Mouse (Mus musculus): Measurements from ENCODE around the gene Plcd1. TPM values are rescaled to one million over a fixed set of nuclear protein-coding genes. Genes with fewer than 3 reads are reported as not detected.

Plcd1 gene
- polyA plus RNA-seq, 1 experiment from 2014 or later: 35.6 TPM

- H3K4me1 ChIP-seq: peaks cover 18% of the 10 kb centered on the region
- H3K4me3 ChIP-seq: no peak overlapping the region
- H3K27ac ChIP-seq: no peak overlapping the region
- peaks cover 9% of the 10 kb centered on the region for H3K27me3 ChIP-seq
- no peak overlapping the region for H3K9ac ChIP-seq
- no peak overlapping the region for H3K4me2 ChIP-seq (replicated peaks)
- ATAC-seq (ENCODE audit: low FRiP score): no peak
- WGBS: 88% methylated on average over 4 of the region's 4 CpGs
- H3K36me3 ChIP-seq: no peaks in the 10 kb centered on the region
- H3K9me3 ChIP-seq (replicated peaks): no peaks in the 10 kb centered on the region
Measured at GRCm38 (mm10) chr9:119107566-119107965, 14.3 kb upstream of the Plcd1 start.

- Histone ChIP-seq H3K27ac (no peak overlapping the region), H3K9ac (peak overlapping the region; percentile 28), H3K36me3 (no peaks in the 10 kb centered on the region), H3K4me1 (peaks cover 9% of the 10 kb centered on the region), H3K4me2 (replicated peaks) (peak overlapping the region; percentile 60), H3K9me3 (replicated peaks) (no peaks in the 10 kb centered on the region), H3K4me3 (peak overlapping the region; percentile 52), H3K27me3 (peaks cover 9% of the 10 kb centered on the region)
- no peak for ATAC-seq (ENCODE audit: low FRiP score)
- 3% methylated on average over 19 of the region's 19 CpGs for WGBS
Measured at GRCm38 (mm10) chr9:119102783-119103113, 9.4 kb upstream of the Plcd1 start.

GRCm38 (mm10) chr9:119101992-119102782 is 8.9 kb upstream of the Plcd1 start, which contains the start of gene Dlec1:
TSS of gene Dlec1 (plus strand) at chr9:119102478.
- 3% methylated on average over 44 of the region's 44 CpGs for WGBS
- H3K27ac ChIP-seq: no peak within 1 kb of the TSS

GRCm38 (mm10) chr9:119100177-119100898 is 7.0 kb upstream of the Plcd1 start:
- H3K27me3 ChIP-seq: peaks cover 13% of the 10 kb centered on the region
- no peak overlapping the region for H3K4me3 ChIP-seq
- H3K4me1 ChIP-seq: peaks cover 9% of the 10 kb centered on the region
- H3K9me3 ChIP-seq (replicated peaks): no peaks in the 10 kb centered on the region
- 17% methylated on average over 15 of the region's 15 CpGs for WGBS
- no peak overlapping the region for H3K27ac ChIP-seq
- no peak overlapping the region for H3K9ac ChIP-seq
- ATAC-seq (ENCODE audit: low FRiP score): no peak
- H3K36me3 ChIP-seq: no peaks in the 10 kb centered on the region
- H3K4me2 ChIP-seq (replicated peaks): no peak overlapping the region

More at GRCm38 (mm10) chr9:119101992-119102782, 8.9 kb upstream of the Plcd1 start, which contains the start of gene Dlec1:
- Histone ChIP-seq H3K4me2 (replicated peaks) (peak within 1 kb of the TSS; percentile 60), H3K9me3 (replicated peaks) (no peaks in the 10 kb centered on the region), H3K27me3 (peaks cover 9% of the 10 kb centered on the region), H3K4me3 (peak within 1 kb of the TSS; percentile 52), H3K36me3 (no peaks in the 10 kb centered on the region), H3K4me1 (peaks cover 9% of the 10 kb centered on the region), H3K9ac (peak within 1 kb of the TSS; percentile 28)
- peak; percentile 77 for ATAC-seq (ENCODE audit: low FRiP score)

- H3K4me3 ChIP-seq: no peak overlapping the region
- no peak overlapping the region for H3K27ac ChIP-seq
- H3K4me1 ChIP-seq: peaks cover 34% of the 10 kb centered on the region
- WGBS: 69% methylated on average over 13 of the region's 13 CpGs
- H3K9ac ChIP-seq: no peak overlapping the region
- H3K27me3 ChIP-seq: peaks cover 33% of the 10 kb centered on the region; the same call in 1 of the 2 replicates
- no peak for ATAC-seq (ENCODE audit: low FRiP score)
- no peaks in the 10 kb centered on the region for H3K9me3 ChIP-seq (replicated peaks)
- H3K36me3 ChIP-seq: no peaks in the 10 kb centered on the region
- H3K4me2 ChIP-seq (replicated peaks): no peak overlapping the region
Measured at GRCm38 (mm10) chr9:119094462-119095109, 1.3 kb upstream of the Plcd1 start.

GRCm38 (mm10) chr9:119092473-119093418 is 556 bp downstream of the Plcd1 start:
- ATAC-seq (ENCODE audit: low FRiP score): no peak
- 3% methylated on average over 45 of the region's 45 CpGs for WGBS
- no peaks in the 10 kb centered on the region for H3K36me3 ChIP-seq
- H3K4me2 ChIP-seq (replicated peaks): peak overlapping the region; percentile 81
- peak overlapping the region; percentile 69 for H3K9ac ChIP-seq
- peak overlapping the region; percentile 55 for H3K4me3 ChIP-seq
- H3K27me3 ChIP-seq: peaks cover 33% of the 10 kb centered on the region; the same call in 1 of the 2 replicates
- peaks cover 48% of the 10 kb centered on the region for H3K4me1 ChIP-seq
- peak overlapping the region; percentile 55; the same call in 1 of the 2 replicates for H3K27ac ChIP-seq
- no peaks in the 10 kb centered on the region for H3K9me3 ChIP-seq (replicated peaks)

GRCm38 (mm10) chr9:119091581-119092310 is 1.6 kb downstream of the Plcd1 start:
- Histone ChIP-seq H3K4me2 (replicated peaks) (peak overlapping the region; percentile 81), H3K27me3 (peaks cover 33% of the 10 kb centered on the region; the same call in 1 of the 2 replicates), H3K27ac (no peak overlapping the region), H3K36me3 (no peaks in the 10 kb centered on the region), H3K9ac (peak overlapping the region; percentile 69), H3K9me3 (replicated peaks) (no peaks in the 10 kb centered on the region), H3K4me3 (peak overlapping the region; percentile 55), H3K4me1 (peaks cover 54% of the 10 kb centered on the region)
- ATAC-seq (ENCODE audit: low FRiP score): no peak
- 65% methylated on average over 12 of the region's 12 CpGs for WGBS

- H3K36me3 ChIP-seq: no peaks in the 10 kb centered on the region
- ATAC-seq (ENCODE audit: low FRiP score): no peak
- H3K4me2 ChIP-seq (replicated peaks): no peak overlapping the region
- peaks cover 62% of the 10 kb centered on the region for H3K4me1 ChIP-seq
- peaks cover 30% of the 10 kb centered on the region; the same call in 1 of the 2 replicates for H3K27me3 ChIP-seq
- H3K9me3 ChIP-seq (replicated peaks): no peaks in the 10 kb centered on the region
- no peak overlapping the region for H3K27ac ChIP-seq
- H3K4me3 ChIP-seq: no peak overlapping the region
- 89% methylated on average over 5 of the region's 5 CpGs for WGBS
- no peak overlapping the region for H3K9ac ChIP-seq
Measured at GRCm38 (mm10) chr9:119090462-119090861, 2.8 kb downstream of the Plcd1 start.

- H3K4me3 ChIP-seq: no peak overlapping the region
- peaks cover 66% of the 10 kb centered on the region for H3K4me1 ChIP-seq
- H3K27me3 ChIP-seq: peaks cover 22% of the 10 kb centered on the region; the same call in 1 of the 2 replicates
- no peak for ATAC-seq (ENCODE audit: low FRiP score)
- H3K4me2 ChIP-seq (replicated peaks): no peak overlapping the region
- no peaks in the 10 kb centered on the region for H3K9me3 ChIP-seq (replicated peaks)
- H3K9ac ChIP-seq: no peak overlapping the region
- peak overlapping the region; percentile 23; the same call in 1 of the 2 replicates for H3K27ac ChIP-seq
- WGBS: 44% methylated on average over 7 of the region's 7 CpGs
- 0 out of 2 replicates have a peak, but pooled peaks cover 2% of the 10 kb centered on the region for H3K36me3 ChIP-seq
Measured at GRCm38 (mm10) chr9:119089437-119089836, 3.9 kb downstream of the Plcd1 start.

- peak; percentile 33; the same call in 1 of the 2 replicates for ATAC-seq (ENCODE audit: low FRiP score)
- 1% methylated on average over 24 of the region's 24 CpGs for WGBS
Measured at GRCm38 (mm10) chr9:119088148-119088801, 5.0 kb downstream of the Plcd1 start.

More at GRCm38 (mm10) chr9:119088148-119088801, 5.0 kb downstream of the Plcd1 start:
- Histone ChIP-seq H3K4me3 (peak overlapping the region; percentile 24), H3K27ac (no peak overlapping the region), H3K4me2 (replicated peaks) (peak overlapping the region; percentile 47), H3K9me3 (replicated peaks) (no peaks in the 10 kb centered on the region), H3K9ac (peak overlapping the region; percentile 24; the same call in 1 of the 2 replicates), H3K4me1 (peaks cover 55% of the 10 kb centered on the region), H3K27me3 (peaks cover 12% of the 10 kb centered on the region; the same call in 1 of the 2 replicates), H3K36me3 (0 out of 2 replicates have a peak, but pooled peaks cover 3% of the 10 kb centered on the region)

Measured in hindbrain, embryonic 12.5 days (tissue).